Mouse (Mus musculus) C2C12 (cell line): ENCODE results near the gene Hydin. TPM values are rescaled to one million over a fixed set of nuclear protein-coding genes. Genes with fewer than 3 reads are reported as not detected.

Experiments used
- H3K27me3 ChIP-seq: one replicate; pipeline ENCODE4 v1.6.1; 2011; ENCODE audit not compliant: control insufficient read depth, insufficient read depth, insufficient read length
- H3K36me3 ChIP-seq: one replicate; pipeline ENCODE4 v1.6.1; 2011; ENCODE audit not compliant: control insufficient read depth, insufficient read depth
- H3K4me3 ChIP-seq: one replicate; pipeline ENCODE4 v1.5.1; 2011; ENCODE audit warnings: mild to moderate bottlenecking, control low read depth; ENCODE audit not compliant: poor library complexity, insufficient read depth, severe bottlenecking
- H3K79me2 ChIP-seq: one replicate; pipeline ENCODE4 v1.6.1; 2011; ENCODE audit not compliant: control insufficient read depth, insufficient read depth
- H3K79me3 ChIP-seq: one replicate; pipeline ENCODE4 v1.6.1; 2011; ENCODE audit warnings: low read depth, control low read depth
- H3ac ChIP-seq: one replicate; pipeline ENCODE3; 2011; ENCODE audit warnings: low read depth; ENCODE audit not compliant: control insufficient read depth, insufficient read length
- CEBPB ChIP-seq: IDR thresholded peaks from one replicate; pipeline ENCODE4 v1.6.1; 2011; ENCODE audit warnings: low read depth, mild to moderate bottlenecking, control low read depth, moderate library complexity
- CTCF ChIP-seq: IDR thresholded peaks from one replicate; pipeline ENCODE4 v1.5.1; 2011; ENCODE audit not compliant: control insufficient read depth, insufficient read depth, insufficient read length
- FOSL1 ChIP-seq: IDR thresholded peaks from one replicate; pipeline ENCODE4 v1.8.0; 2011; ENCODE audit warnings: mild to moderate bottlenecking, low read length; ENCODE audit not compliant: poor library complexity, insufficient read depth, severe bottlenecking
- MAX ChIP-seq: IDR thresholded peaks from one replicate; pipeline ENCODE4 v1.6.1; 2011; ENCODE audit warnings: mild to moderate bottlenecking, control low read depth
- MYOD1 ChIP-seq: IDR thresholded peaks from one replicate; pipeline ENCODE4 v1.6.1; 2011; ENCODE audit warnings: low read depth; ENCODE audit not compliant: control insufficient read depth, insufficient read length
- MYOG ChIP-seq: IDR thresholded peaks from one replicate; pipeline ENCODE4 v1.6.1; 2011; ENCODE audit not compliant: control insufficient read depth, insufficient read length; ENCODE audit errors: extremely low read depth
- USF1 ChIP-seq: IDR thresholded peaks from one replicate; pipeline ENCODE4 v1.6.1; 2011; ENCODE audit warnings: low read depth, mild to moderate bottlenecking, control low read depth, moderate library complexity
- polyA plus RNA-seq: library from polyadenylated mRNA; unstranded; fragments of >200 nt; fragmentation: generic; extraction: Trizol; gene quantifications from one replicate; pipeline ENCODE4 v1.2.1, GENCODE M21; 2012; ENCODE audit warnings: missing spikeins

The Hydin gene
- polyA plus RNA-seq, 1 experiment, result 0.01 TPM

DNA sequence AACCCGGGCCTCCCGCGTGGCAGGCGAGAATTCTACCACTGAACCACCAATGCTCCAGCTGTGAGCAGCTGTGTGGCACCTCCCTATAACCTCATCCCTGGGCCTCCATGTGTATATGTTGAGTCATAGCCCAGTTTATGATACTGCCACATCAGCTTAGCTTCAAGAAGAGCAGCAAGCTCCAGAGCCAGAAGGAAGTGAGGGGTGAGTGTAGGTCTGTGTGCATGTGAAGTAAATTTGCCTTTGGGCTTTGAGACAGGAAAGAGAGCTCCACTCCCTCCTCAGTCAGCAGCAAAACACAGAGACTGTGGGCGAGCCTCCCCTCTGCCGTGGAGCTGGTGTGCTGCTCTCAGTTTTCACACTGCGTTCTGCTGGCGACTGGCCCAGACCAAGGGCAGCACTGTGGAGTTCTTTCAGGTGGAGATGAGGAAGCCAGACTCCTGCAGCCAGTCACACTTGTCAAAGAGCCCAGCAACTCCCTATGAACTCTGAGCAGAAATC is 363.8 kb downstream of the Hydin start:
- Histone ChIP-seq H3K79me3 (peaks cover 22% of the 10 kb centered on the region), H3K79me2 (peaks cover 47% of the 10 kb centered on the region), H3ac (peak overlapping the region; percentile 70), H3K27me3 (no peaks in the 10 kb centered on the region), H3K36me3 (peaks cover 23% of the 10 kb centered on the region), H3K4me3 (peak overlapping the region; percentile 12)
- TF ChIP-seq MYOD1 (peak; percentile 31), FOSL1 (no peak), CTCF (no peak), MAX (peak; percentile 44), USF1 (no peak)

DNA sequence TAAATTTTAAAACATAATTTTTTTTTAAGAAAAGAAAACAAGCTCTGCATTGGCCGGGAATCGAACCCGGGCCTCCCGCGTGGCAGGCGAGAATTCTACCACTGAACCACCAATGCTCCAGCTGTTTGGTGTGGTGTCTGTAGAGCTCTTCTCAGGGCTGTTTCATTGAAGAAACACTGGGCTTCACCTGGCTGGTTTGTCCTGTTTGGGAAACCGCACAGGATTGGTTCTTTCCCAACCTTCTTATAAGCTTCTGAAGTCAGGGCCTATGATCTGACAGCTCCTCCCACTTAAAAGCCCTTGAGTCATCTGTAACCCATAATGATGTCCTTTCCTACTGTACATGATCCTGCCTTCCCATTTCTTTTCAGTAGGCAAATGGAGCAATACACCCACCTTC is 364.4 kb downstream of the Hydin start:
- no peak for TF ChIP-seq MYOG
- TF ChIP-seq USF1, result no peak
- no peak for TF ChIP-seq CTCF
- no peak for TF ChIP-seq MAX
- no peak for TF ChIP-seq CEBPB
- TF ChIP-seq FOSL1, result no peak
- no peak for TF ChIP-seq MYOD1
- no peak overlapping the region for H3ac ChIP-seq
- H3K79me2 ChIP-seq, result peaks cover 41% of the 10 kb centered on the region
- H3K4me3 ChIP-seq, result no peak overlapping the region
- H3K36me3 ChIP-seq, result peaks cover 28% of the 10 kb centered on the region
- peaks cover 19% of the 10 kb centered on the region for H3K79me3 ChIP-seq
- H3K27me3 ChIP-seq, result no peaks in the 10 kb centered on the region

DNA sequence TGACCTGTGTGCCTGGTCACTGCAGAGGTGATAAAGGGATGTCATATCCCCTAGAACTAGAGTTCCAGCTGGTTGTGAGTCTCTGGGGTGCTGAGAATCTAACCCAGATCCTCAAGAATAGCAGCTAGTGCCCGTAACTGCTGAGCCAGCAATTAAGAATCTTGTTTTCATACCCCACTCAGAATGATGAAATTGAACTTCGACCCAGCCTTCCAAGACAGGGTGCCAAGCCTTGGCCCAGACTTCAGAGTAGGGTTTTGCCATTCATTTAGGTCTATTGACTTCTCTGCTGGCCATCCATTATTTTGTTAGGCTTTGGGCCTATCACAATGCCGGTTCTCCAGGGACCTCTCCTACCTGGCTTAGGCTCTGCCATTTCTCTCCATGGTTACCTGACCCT is 367.0 kb downstream of the Hydin start:
- TF ChIP-seq CTCF (no peak), MYOD1 (no peak), CEBPB (no peak), MYOG (no peak), USF1 (no peak), FOSL1 (no peak), MAX (no peak)
- H3K36me3 ChIP-seq, result peaks cover 44% of the 10 kb centered on the region
- H3K4me3 ChIP-seq, result no peak overlapping the region
- peaks cover 15% of the 10 kb centered on the region for H3K79me2 ChIP-seq
- no peak overlapping the region for H3ac ChIP-seq
- H3K79me3 ChIP-seq, result peaks cover 11% of the 10 kb centered on the region
- H3K27me3 ChIP-seq, result no peaks in the 10 kb centered on the region

DNA sequence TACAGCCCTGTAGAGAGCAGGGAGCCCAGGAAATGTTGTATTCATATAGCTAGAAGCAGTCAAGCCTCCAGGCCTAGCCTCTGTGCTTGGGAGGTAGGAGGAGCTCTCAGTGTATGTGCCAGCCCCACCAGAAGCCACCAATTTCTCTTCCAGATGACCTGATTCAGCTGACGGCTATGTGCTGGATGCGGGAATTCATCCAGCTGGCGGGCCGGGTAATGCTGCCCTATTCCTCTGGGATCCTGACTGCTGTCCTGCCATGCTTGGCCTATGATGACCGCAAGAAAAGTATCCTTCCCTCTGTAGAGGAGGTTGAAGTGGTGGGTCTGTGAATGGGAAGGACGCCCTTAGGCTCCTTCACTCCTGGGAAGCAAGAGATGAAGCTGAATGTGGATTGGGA is 369.4 kb downstream of the Hydin start:
- peaks cover 41% of the 10 kb centered on the region for H3K36me3 ChIP-seq

DNA sequence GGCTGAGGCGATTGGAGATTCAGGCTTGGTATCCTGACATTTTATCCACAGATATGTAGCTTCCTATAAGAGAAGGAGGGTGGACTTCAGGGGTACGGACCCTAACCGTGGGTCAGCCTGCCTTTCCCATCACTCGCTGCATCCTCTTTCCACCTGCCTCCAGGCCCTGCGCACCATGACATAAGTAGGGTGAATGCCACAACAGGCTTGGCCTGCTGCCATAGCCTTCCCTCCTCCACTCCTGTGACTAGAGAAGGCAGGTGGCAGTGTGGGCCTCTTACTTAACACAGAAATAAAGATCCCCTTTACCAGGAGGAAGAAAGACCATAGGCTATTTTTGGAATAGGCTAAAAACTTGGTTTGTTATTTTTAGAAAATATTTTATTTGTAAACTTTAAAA is 375.6 kb downstream of the Hydin start:
- Histone ChIP-seq H3K27me3 (no peaks in the 10 kb centered on the region), H3K4me3 (no peak overlapping the region), H3K79me3 (no peaks in the 10 kb centered on the region), H3K36me3 (peaks cover 8% of the 10 kb centered on the region), H3K79me2 (no peaks in the 10 kb centered on the region), H3ac (no peak overlapping the region)
- TF ChIP-seq USF1 (no peak), CTCF (no peak), MAX (no peak), CEBPB (no peak), MYOG (no peak), FOSL1 (no peak), MYOD1 (no peak)

More for the DNA sequence above, 369.4 kb downstream of the Hydin start:
- H3K79me2 ChIP-seq, result no peaks in the 10 kb centered on the region
- H3ac ChIP-seq, result no peak overlapping the region
- no peaks in the 10 kb centered on the region for H3K79me3 ChIP-seq
- TF ChIP-seq CTCF, result no peak
- no peak for TF ChIP-seq MAX
- no peak for TF ChIP-seq MYOG
- no peak for TF ChIP-seq FOSL1
- no peak for TF ChIP-seq CEBPB
- TF ChIP-seq MYOD1, result no peak
- TF ChIP-seq USF1, result no peak
- H3K4me3 ChIP-seq, result no peak overlapping the region
- no peaks in the 10 kb centered on the region for H3K27me3 ChIP-seq

DNA sequence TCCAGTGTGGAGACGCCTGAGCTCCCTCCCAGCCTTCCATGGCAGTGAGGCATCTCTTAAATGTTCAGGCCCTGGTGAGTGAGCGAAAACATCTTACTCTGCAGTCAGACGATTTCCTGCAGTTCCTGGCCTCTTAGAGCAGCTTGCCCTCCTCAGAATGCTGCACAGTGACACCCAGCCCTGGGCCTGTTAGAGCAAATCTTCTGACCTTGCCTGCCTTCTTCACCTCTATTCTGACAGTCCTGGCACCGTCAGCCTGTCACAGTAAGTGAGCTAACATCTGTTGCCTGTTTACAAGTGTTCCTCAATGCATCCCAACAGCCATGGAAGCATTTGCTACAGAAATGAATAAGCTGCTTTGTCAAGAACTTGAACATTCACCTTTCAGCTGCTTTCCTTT is 376.4 kb downstream of the Hydin start:
- H3K27me3 ChIP-seq, result no peaks in the 10 kb centered on the region
- no peaks in the 10 kb centered on the region for H3K79me2 ChIP-seq
- no peak for TF ChIP-seq CTCF
- no peaks in the 10 kb centered on the region for H3K79me3 ChIP-seq
- no peak overlapping the region for H3ac ChIP-seq
- H3K4me3 ChIP-seq, result no peak overlapping the region
- H3K36me3 ChIP-seq, result peaks cover 3% of the 10 kb centered on the region
